Mouse (Mus musculus) leukemia stem cell, adult 10-12 weeks (primary cell): ENCODE data around the gene A730049H05Rik. TPM values are rescaled to one million over a fixed set of nuclear protein-coding genes. Genes with fewer than 3 reads are reported as not detected.

Experiments
- polyA plus RNA-seq: library from polyadenylated mRNA; stranded (reverse); fragments of >175 nt; gene quantifications from 2 replicates; pipeline ENCODE4 v1.2.3, GENCODE M21; 2012; ENCODE audit warnings: low replicate concordance

The A730049H05Rik gene
- not detected in 2 replicates for polyA plus RNA-seq

GRCm38 (mm10) chr6:92816311-92816751 lies at the start of gene A730049H05Rik:
Gene A730049H05Rik (plus strand): TSS chr6:92816478.

GRCm38 (mm10) chr6:92869089-92869581 lies 52.9 kb downstream of the A730049H05Rik start, which contains the start of gene Gm15737:
Gene Gm15737 (plus strand): TSS chr6:92869357.

Other genes with a start within 250 kb of the A730049H05Rik start
- gene Prickle2, start 110.3 kb upstream of the A730049H05Rik start, polyA plus RNA-seq = 0.02 TPM in 1 of 2 replicates, not detected in the other
- gene Gm15737, start 52.9 kb downstream of the A730049H05Rik start, polyA plus RNA-seq = not detected in 2 replicates
- 0.02 and 0.68 TPM in 2 replicates for gene Adamts9, start 127.0 kb downstream of the A730049H05Rik start, polyA plus RNA-seq